Mouse (Mus musculus) natural killer cell, adult 2 months (primary cell): ENCODE results near the gene Nf1.
A peak's percentile ranks its signal among the peaks of the same experiment; 100 is the strongest.
"Not testable (repeated sequence)": the region's sequence is repeated elsewhere in the genome, so short reads cannot be mapped to it uniquely, and the experiment has no call there.

Experiments used
- DNase-seq, 2 experiments: peaks; one replicate each; pipeline ENCODE4 v3.0.0; 2022; ENCODE audit warnings: low spot score in 2 of 2

Gene Nf1

GRCm38 (mm10) chr11:79339234-79339807 is at the start of gene Nf1:
Nf1 (plus strand) TSS chr11:79339693.
- DNase-seq = peak; percentile 85 to 87

GRCm38 (mm10) chr11:79290473-79290872 is 49.0 kb upstream of the Nf1 start:
- DNase-seq = no peak

- no peak for DNase-seq
Observed at GRCm38 (mm10) chr11:79291651-79292050, 47.8 kb upstream of the Nf1 start.

GRCm38 (mm10) chr11:79292130-79292529 is 47.4 kb upstream of the Nf1 start:
- DNase-seq = no peak

GRCm38 (mm10) chr11:79293025-79293424 is 46.5 kb upstream of the Nf1 start:
- no peak for DNase-seq

- no peak for DNase-seq
Observed at GRCm38 (mm10) chr11:79293971-79294370, 45.5 kb upstream of the Nf1 start.

DNA sequence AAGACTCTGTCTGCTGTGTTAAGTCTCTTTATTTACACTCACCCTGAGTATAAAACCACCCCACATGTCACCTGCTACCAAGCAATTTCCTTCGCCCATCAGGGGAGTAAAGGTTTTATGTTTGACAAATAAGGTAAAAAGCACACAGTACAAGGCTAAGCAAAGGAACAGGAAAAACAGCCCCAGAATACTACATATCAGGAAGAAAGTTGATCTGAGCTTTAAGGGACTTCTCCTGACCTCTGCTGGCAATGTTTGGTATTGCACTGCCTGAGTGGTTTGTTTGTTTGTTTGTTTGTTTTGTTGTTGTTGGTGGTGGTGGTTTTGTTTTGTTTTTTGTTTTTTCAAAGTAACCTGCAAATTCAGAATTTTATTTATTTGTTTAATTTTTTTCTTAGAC is 43.3 kb upstream of the Nf1 start:
- DNase-seq = peak; percentile 30 to 56

DNA sequence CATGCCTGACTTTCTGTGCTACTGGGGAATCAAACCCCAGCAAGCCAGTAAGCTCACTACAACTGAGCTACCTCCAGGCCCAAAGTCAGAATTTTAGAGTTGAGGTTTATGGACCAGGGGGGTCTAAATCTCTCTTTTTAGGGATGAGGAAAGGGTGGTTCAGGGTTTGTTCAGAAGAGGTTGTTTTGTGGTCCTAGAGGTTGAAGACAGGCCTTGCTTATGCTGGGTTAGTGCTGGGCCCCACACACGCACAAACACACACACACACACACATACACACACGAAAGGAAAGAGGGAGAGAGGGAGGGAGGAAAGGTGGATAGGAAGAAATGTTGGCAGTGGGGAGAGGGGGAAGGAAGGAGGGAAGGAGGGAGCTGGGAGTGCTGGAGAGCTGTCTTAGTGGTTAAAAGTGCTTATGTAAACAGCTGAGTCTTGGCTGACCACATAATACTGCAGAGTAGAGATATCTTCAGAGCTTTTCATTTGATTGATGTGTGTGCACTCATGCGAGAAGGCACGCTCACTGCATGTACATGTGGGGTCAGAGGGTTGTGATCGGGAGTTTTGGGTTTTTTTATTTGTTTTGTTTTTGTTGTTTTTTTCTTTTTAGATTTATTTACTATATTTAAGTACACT is 42.5 kb upstream of the Nf1 start, which contains the start of gene Gm9964:
Gene Gm9964 (minus strand): TSS at position 51 of the 636 bp plus-strand sequence.
- no peak for DNase-seq

GRCm38 (mm10) chr11:79299719-79300431 is 39.6 kb upstream of the Nf1 start:
- DNase-seq = no peak

DNA sequence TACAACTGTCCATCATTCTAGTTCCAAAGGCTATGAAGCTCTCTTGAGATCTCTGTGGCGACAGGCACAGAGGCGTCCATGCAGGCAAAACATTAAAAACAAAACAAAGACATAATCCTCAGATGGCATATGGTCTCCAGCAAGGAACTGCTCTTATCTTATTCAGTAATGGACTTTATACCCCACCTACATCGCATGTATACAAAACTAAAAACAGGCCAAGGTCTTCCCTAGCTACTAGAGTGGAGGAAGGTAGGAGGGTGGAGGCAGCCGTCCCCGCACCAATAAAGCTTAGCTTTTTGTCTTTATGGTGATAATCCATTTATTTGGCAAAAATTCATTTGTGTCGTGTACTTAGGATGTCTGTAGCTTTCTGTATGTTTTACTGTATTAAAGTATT is 36.4 kb upstream of the Nf1 start:
- DNase-seq = no peak

DNA sequence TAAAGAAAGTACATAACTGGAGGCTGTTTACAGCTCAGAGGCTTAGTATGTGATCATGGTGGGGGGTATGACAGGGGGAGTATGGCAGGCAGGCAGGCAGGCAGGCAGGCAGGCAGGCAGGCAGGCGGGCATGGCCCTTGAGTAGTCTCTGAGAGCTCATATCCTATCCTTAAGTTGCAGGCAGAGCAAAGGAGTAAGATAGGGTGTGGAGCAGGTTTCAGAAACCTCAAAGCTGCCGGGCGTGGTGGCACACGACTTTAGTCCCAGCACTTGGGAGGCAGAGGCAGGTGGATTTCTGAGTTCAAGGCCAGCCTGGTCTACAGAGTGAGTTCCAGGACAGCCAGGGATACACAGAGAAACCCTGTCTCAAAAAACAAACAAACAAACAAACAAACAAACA is 35.2 kb upstream of the Nf1 start:
- DNase-seq = not testable (repeated sequence)

DNA sequence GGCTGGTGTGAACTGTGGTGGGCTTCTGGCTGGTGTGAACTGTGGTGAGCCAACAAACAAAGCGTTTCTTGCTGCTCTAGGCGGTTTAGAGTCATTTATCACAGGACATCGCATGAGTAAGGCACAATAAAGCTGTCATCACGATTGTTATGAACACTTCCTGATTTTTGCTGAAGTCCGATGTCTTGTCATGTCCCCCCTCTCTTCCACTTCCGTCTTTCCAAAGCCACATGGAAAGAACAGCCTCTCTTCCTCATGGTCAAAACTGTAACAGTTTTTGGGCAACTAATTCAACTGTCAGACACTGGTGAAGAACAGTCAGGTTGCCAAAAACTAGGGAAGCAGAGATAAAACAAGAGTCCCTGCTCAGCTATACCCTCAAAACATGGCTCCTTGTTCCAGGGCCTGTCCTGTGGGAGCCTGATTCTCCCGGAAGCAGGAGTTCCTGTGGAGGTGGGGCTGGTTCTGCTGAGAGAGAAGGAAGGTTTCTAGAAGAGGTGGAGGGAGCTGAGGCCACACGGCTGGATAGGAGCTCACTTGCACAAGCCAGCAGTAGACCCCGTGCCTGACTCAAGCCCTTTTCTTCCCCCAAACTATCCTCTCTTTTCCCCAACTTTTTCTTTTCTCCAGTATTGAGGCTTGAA is 33.7 kb upstream of the Nf1 start:
- no peak for DNase-seq

DNA sequence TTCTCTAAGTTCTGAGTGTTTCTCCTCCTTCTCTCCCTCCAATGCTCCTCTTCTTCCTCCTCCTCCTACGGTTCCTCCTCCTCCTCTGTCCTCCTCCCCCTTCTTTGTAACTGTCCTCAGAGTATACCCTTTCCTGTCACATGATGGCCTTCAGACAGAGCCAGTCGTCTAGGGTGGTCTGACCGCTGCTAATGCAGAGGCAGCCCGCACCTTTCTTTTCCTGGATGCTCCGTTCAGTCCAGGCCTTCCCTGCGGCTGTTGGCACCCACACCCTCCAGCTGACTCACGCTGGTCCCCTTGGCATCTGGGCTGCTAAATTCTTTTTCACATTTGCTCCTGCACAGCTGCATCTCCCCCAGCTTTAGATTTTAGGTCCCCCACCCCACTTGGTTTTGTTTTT is 33.0 kb upstream of the Nf1 start:
- peak in 1 of 2 experiments; percentile 11 for DNase-seq

DNA sequence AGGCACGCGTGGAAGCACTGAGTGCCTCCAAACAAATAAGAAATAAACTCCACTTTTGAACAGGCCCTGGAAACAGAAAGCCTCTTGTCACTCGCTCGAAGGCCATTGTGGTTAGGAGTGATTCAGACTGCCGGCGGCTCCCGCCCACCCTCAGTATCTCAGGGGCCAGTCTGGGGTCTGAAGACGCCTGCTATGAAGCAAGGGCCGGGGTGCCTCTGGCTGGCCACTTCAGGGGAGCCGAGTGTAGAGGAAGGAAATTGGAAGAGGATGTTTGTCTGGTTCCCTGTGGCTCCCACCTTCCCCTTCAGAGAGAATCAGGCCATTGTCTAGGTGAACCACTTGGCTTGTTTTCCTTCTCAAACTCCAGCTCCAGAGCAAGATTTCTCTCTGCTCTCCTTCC is 32.5 kb upstream of the Nf1 start:
- peak; percentile 17 to 33 for DNase-seq

GRCm38 (mm10) chr11:79307560-79308200 is 31.8 kb upstream of the Nf1 start:
- no peak for DNase-seq

- DNase-seq = no peak
Observed at GRCm38 (mm10) chr11:79310467-79310866, 29.0 kb upstream of the Nf1 start.

- no peak for DNase-seq
Observed at GRCm38 (mm10) chr11:79316807-79317345, 22.6 kb upstream of the Nf1 start.

GRCm38 (mm10) chr11:79319807-79320206 is 19.7 kb upstream of the Nf1 start:
- DNase-seq = no peak

- no peak for DNase-seq
Observed at GRCm38 (mm10) chr11:79323985-79324685, 15.4 kb upstream of the Nf1 start.

- DNase-seq = no peak
Observed at GRCm38 (mm10) chr11:79325663-79326062, 13.8 kb upstream of the Nf1 start.

- DNase-seq = no peak
Observed at GRCm38 (mm10) chr11:79327106-79327505, 12.4 kb upstream of the Nf1 start.
